Mouse (Mus musculus) small intestine, adult 2 months (tissue): ENCODE results near the gene Cryaa. TPM values are rescaled to one million over a fixed set of nuclear protein-coding genes. Genes with fewer than 3 reads are reported as not detected.

Experiments used
- H3K27ac ChIP-seq: fragments of 200-500 bp; 2 replicates; pipeline ENCODE4 v1.5.1; 2012; ENCODE audit warnings: low read depth, low read length, control low read depth, inconsistent platforms; ENCODE audit not compliant: insufficient read depth
- H3K27me3 ChIP-seq: fragments of 200-500 bp; 2 replicates; pipeline ENCODE4 v1.6.1; 2012; ENCODE audit warnings: mild to moderate bottlenecking, moderate library complexity, low read length, inconsistent platforms; ENCODE audit not compliant: control insufficient read depth, insufficient read depth
- H3K36me3 ChIP-seq: fragments of 200-500 bp; 2 replicates; pipeline ENCODE4 v1.6.1; 2012; ENCODE audit warnings: mild to moderate bottlenecking, low read length, control low read depth, inconsistent platforms; ENCODE audit not compliant: control insufficient read depth, insufficient read depth
- H3K4me1 ChIP-seq: fragments of 200-500 bp; 2 replicates; pipeline ENCODE4 v1.6.1; 2012; ENCODE audit warnings: low read length, inconsistent platforms, mixed read lengths; ENCODE audit not compliant: control insufficient read depth, insufficient read depth, insufficient read length
- H3K4me3 ChIP-seq: fragments of 200-500 bp; 2 replicates; pipeline ENCODE4 v1.5.1; 2012; ENCODE audit warnings: low read depth, mild to moderate bottlenecking, control low read depth, inconsistent platforms, low read length, moderate library complexity
- CTCF ChIP-seq: fragments of 200-500 bp; IDR thresholded peaks from 2 replicates; pipeline ENCODE4 v1.5.1; 2012; ENCODE audit warnings: low read depth, mild to moderate bottlenecking, control low read depth, inconsistent platforms, low read length, moderate library complexity, mixed read lengths; ENCODE audit not compliant: insufficient replicate concordance, insufficient read length; ENCODE audit errors: extremely low read depth
- POLR2A ChIP-seq: fragments of 200-500 bp; IDR thresholded peaks from 2 replicates; pipeline ENCODE4 v1.6.1; 2012; ENCODE audit warnings: low read depth, mild to moderate bottlenecking, control low read depth, inconsistent platforms, low read length, moderate library complexity
- WGBS: fragments of 180-500 bp; shearing (Covaris S2); methylation state at CpG from one replicate; pipeline ENCODE4 v1.1.7; 2018; 5-methylcytosine and 5-hydroxymethylcytosine counted together
- polyA plus RNA-seq: library from polyadenylated mRNA; depleted of rRNA; stranded (reverse); fragments of >200 nt; gene quantifications from 2 replicates; pipeline ENCODE4 v1.2.3, GENCODE M21; 2012; rRNA removed

Gene Cryaa
- not detected in 2 replicates for polyA plus RNA-seq

GRCm38 (mm10) chr17:31677507-31677906, at the start of gene Cryaa:
Gene Cryaa, plus strand, starts transcription at chr17:31677807.
- H3K4me1 ChIP-seq = no peaks in the 10 kb centered on the region
- no peak within 1 kb of the TSS for H3K4me3 ChIP-seq
- 68% methylated on average over 8 of the region's 8 CpGs for WGBS
- H3K27ac ChIP-seq = no peak within 1 kb of the TSS
- H3K36me3 ChIP-seq = no peaks in the 10 kb centered on the region
- no peaks in the 10 kb centered on the region for H3K27me3 ChIP-seq
- TF ChIP-seq POLR2A (no peak), CTCF (no peak)

- Histone ChIP-seq H3K27me3 (no peaks in the 10 kb centered on the region), H3K4me1 (no peaks in the 10 kb centered on the region; the same call in 1 of the 2 replicates), H3K36me3 (no peaks in the 10 kb centered on the region), H3K27ac (no peak overlapping the region), H3K4me3 (no peak overlapping the region)
- 90% methylated on average over 2 of the region's 2 CpGs for WGBS
- TF ChIP-seq POLR2A (no peak), CTCF (no peak)
Observed at GRCm38 (mm10) chr17:31627961-31628360, 49.6 kb upstream of the Cryaa start.

- Histone ChIP-seq H3K27ac (no peak overlapping the region), H3K27me3 (peaks cover 4% of the 10 kb centered on the region), H3K36me3 (no peaks in the 10 kb centered on the region), H3K4me1 (no peaks in the 10 kb centered on the region; the same call in 1 of the 2 replicates), H3K4me3 (no peak overlapping the region)
- TF ChIP-seq CTCF (no peak), POLR2A (no peak)
- 47% methylated on average over 10 of the region's 10 CpGs for WGBS
Observed at GRCm38 (mm10) chr17:31631081-31631800, 46.4 kb upstream of the Cryaa start.

- no peak overlapping the region for H3K4me3 ChIP-seq
- WGBS = 25% methylated on average over 6 of the region's 6 CpGs
- no peak overlapping the region for H3K27ac ChIP-seq
Observed at GRCm38 (mm10) chr17:31633007-31633406, 44.6 kb upstream of the Cryaa start.

GRCm38 (mm10) chr17:31634896-31635295, 42.7 kb upstream of the Cryaa start:
- Histone ChIP-seq H3K27me3 (peaks cover 11% of the 10 kb centered on the region), H3K27ac (no peak overlapping the region), H3K4me3 (no peak overlapping the region), H3K36me3 (no peaks in the 10 kb centered on the region), H3K4me1 (peaks cover 7% of the 10 kb centered on the region)
- 78% methylated on average over 5 of the region's 5 CpGs for WGBS
- TF ChIP-seq CTCF (no peak), POLR2A (no peak)

More at GRCm38 (mm10) chr17:31633007-31633406, 44.6 kb upstream of the Cryaa start:
- H3K4me1 ChIP-seq = peaks cover 7% of the 10 kb centered on the region
- no peaks in the 10 kb centered on the region for H3K36me3 ChIP-seq
- peaks cover 11% of the 10 kb centered on the region for H3K27me3 ChIP-seq
- TF ChIP-seq POLR2A (no peak), CTCF (no peak)

- Histone ChIP-seq H3K36me3 (no peaks in the 10 kb centered on the region), H3K4me3 (no peak overlapping the region), H3K27me3 (peaks cover 11% of the 10 kb centered on the region), H3K4me1 (peaks cover 7% of the 10 kb centered on the region), H3K27ac (no peak overlapping the region)
- WGBS = 75% methylated on average over 11 of the region's 11 CpGs
- TF ChIP-seq POLR2A = no peak
- TF ChIP-seq CTCF = no peak
Observed at GRCm38 (mm10) chr17:31635781-31636180, 41.8 kb upstream of the Cryaa start.

GRCm38 (mm10) chr17:31636277-31636941, 41.2 kb upstream of the Cryaa start:
- WGBS = 9% methylated on average over 45 of the region's 45 CpGs

More at GRCm38 (mm10) chr17:31636277-31636941, 41.2 kb upstream of the Cryaa start:
- H3K4me1 ChIP-seq = peaks cover 7% of the 10 kb centered on the region
- peaks cover 11% of the 10 kb centered on the region for H3K27me3 ChIP-seq
- H3K27ac ChIP-seq = no peak overlapping the region
- TF ChIP-seq CTCF (no peak), POLR2A (no peak)
- H3K36me3 ChIP-seq = no peaks in the 10 kb centered on the region
- H3K4me3 ChIP-seq = peak overlapping the region; percentile 59
